Mouse (Mus musculus): Measurements from ENCODE around the gene Htra3. TPM values are rescaled to one million over a fixed set of nuclear protein-coding genes. Genes with fewer than 3 reads are reported as not detected.

Htra3 gene
- total RNA-seq, 2 experiments from 2014 or later = 28.4 to 34.8 TPM

DNA sequence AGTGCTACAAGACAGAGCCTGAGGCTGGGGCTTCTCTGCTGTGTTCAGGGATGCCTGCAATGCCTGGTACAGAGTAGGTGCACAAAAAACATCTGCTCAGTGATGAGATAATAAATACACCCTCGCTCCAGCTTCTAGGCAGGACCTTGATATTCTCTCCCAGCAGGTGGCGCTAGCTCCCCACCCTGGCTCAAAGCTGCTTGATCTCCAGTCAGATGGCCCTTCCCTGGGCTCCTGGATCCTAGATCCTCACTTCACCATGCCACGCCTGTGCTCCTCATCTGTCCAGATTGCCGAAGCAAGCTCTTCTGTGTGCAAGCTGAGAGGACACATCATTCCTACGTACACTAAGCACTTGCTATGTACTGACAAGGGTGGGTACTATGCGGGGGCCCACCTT is 21.5 kb upstream of the Htra3 start:
- DNase-seq (ENCODE audit: low spot score) = peak; percentile 82

DNA sequence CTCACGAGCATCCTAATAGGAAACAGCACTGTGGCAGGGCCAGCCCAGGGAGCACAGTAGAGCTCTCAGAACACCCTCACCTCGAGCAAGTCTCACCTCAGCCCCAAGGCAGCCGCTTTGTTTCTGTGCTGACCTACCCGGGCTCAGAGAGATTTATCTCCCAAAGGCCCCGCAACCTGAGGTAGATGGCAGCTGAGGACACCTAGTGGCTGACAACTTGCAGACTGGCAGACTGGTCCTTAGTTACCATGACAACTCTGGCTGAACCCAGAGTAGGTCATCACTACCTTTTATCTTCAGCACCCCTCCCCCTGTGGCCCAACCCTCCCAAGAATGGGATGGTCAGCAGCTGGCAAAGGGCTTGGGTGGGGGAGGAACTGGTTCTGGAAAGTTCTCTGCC is 16.2 kb upstream of the Htra3 start:
- no peak for DNase-seq (ENCODE audit: low spot score)

DNA sequence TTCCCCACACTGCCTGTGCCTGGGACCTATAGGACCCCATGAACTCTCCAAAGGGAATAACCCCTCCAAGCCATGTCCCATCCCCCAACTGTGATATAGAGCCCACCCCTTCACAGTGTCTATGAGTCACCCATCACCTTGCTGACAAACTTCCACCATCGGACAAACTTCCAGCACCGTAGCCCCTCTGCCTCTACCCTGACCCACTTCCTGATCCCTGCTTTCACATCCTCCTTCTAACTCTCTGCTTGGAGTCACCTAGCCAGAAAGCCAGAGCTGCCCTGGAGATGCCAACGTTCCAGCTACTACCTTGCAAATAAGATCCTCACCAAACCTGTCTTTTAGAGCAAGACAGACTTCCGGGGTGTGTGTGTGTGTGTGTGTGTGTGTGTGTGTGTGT is 14.1 kb upstream of the Htra3 start:
- DNase-seq (ENCODE audit: low spot score) = no peak

- DNase-seq (ENCODE audit: low spot score) = peak; percentile 41
Observed at GRCm38 (mm10) chr5:35691246-35691645, 11.7 kb upstream of the Htra3 start.

GRCm38 (mm10) chr5:35690485-35691165 is 11.0 kb upstream of the Htra3 start:
- peak; percentile 67 for DNase-seq (ENCODE audit: low spot score)

DNA sequence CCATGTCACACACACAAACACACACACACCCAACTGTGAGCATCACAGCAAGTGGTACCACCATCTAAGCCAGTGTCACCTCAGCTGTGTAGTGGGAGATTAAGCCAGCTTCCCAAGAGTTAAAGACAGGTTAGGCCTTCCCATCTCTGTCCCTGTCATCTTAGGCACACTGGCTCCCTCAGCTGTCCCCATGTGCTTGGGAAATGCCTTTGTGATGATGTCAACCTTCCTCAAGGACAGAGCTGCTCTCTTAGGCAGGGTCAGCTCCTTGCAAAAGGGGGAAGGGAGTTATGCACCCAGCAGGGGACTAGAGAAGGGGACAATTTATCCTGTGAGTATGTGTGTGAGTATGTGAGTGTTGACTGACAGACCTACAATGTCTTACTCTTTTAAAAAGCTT is 9.8 kb upstream of the Htra3 start:
- DNase-seq (ENCODE audit: low spot score) = no peak

- DNase-seq (ENCODE audit: low spot score) = no peak
Observed at GRCm38 (mm10) chr5:35688851-35689250, 9.3 kb upstream of the Htra3 start.

GRCm38 (mm10) chr5:35687098-35687497 is 7.5 kb upstream of the Htra3 start:
- no peak for DNase-seq (ENCODE audit: low spot score)

DNA sequence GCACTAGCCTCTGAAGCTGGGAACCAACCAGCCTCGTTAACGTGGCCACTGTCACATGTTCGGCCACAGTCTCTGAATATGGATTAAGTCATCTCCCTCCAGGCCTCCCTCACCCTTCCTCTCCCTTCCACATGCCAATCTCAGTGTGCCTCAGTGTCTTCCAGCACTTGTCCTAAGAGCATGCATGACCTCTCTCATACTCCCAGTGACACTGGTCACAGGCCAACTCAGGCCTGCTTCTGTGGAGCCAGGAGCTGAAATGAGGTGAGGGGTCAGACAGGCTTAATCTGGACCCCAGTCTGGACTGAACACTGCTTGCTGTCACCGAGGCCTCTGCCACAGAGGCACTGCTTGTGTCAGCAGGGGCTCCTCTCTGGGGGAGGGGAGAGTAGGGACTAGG is 6.8 kb upstream of the Htra3 start:
- DNase-seq (ENCODE audit: low spot score) = no peak

DNA sequence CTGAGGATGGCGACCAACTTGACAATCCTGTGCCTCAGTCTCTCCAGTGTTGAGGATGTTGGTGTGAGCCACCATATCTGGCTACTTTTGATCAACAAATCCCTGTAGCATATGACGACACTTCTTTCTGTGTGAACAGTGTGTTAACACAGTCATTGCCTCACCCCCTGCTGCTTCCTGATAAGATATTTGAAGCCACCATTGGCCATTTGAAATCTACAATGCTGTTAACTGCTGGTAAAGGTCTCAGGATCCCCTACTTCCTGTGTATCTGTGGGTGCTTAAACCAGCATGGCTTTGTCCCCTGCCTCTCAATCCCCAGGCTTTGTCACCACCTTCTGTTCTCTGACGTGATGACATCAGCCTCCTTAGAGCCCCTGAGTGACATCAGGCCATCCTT is 5.5 kb upstream of the Htra3 start:
- no peak for DNase-seq (ENCODE audit: low spot score)

DNA sequence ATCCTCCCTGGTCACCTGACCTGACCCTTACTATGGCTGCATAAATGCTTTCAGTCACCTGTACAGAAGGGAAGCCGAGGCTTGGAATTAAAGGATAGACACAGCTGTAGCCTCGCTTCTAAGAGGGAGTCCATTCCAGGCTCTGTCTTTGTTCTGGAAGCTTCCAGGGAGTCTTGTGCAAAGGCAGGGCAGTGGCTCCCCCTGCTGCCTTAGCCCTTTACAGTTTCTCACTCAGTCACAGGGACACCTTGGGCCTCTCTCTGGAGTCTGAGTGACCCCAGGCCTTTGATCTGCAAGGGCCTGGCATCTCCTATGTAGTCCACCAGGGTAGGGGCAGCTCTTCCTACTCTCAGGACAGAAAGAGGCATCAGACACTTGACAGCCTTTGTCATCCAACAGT is 1.4 kb upstream of the Htra3 start:
- DNase-seq (ENCODE audit: low spot score) = peak; percentile 62

GRCm38 (mm10) chr5:35676964-35677363 is 2.6 kb downstream of the Htra3 start:
- DNase-seq (ENCODE audit: low spot score) = no peak

- DNase-seq (ENCODE audit: low spot score) = peak; percentile 87
Observed at GRCm38 (mm10) chr5:35674081-35674555, 5.5 kb downstream of the Htra3 start.

- peak; percentile 84 for DNase-seq (ENCODE audit: low spot score)
Observed at GRCm38 (mm10) chr5:35673086-35673485, 6.5 kb downstream of the Htra3 start.

DNA sequence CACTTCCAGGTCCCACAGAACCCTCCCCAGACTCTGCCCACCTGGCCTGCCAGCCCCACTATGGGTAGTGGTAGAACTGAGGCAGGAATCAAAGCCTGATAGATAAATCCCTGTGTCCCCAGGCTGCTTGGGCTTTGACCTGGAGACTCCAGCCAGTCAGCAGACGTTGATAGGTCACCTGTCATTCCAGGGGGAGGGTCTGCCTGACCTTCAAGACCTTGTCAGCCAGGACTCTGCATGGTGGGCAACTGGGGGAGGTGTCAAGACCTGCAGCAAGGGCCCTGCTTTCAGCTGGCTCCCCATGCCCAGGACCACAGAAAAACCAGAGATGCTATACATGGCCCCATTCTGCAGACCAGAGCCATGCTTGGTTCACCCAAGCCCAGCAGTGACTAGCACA is 7.0 kb downstream of the Htra3 start:
- DNase-seq (ENCODE audit: low spot score) = no peak

GRCm38 (mm10) chr5:35671474-35671891 is 8.1 kb downstream of the Htra3 start:
- peak; percentile 86 for DNase-seq (ENCODE audit: low spot score)

DNA sequence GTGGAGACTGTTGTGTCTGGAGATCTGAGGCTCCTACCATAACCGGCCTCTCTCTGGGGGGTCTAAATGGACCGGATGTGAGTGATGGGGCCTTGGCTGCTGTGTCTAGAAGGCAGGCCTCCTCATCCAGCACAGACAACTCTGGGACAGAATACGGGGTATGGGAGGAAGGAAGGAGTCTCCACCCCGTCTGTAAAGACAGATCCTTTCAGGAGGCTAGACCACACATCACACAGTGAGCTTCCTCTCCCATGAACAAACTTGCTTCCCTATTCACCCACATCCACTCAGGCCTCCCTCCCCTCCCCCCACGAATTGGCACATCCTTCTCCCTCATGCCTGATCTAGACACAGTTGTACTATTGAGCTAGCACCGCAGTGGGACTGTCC is 9.2 kb downstream of the Htra3 start:
- DNase-seq (ENCODE audit: low spot score) = no peak

DNA sequence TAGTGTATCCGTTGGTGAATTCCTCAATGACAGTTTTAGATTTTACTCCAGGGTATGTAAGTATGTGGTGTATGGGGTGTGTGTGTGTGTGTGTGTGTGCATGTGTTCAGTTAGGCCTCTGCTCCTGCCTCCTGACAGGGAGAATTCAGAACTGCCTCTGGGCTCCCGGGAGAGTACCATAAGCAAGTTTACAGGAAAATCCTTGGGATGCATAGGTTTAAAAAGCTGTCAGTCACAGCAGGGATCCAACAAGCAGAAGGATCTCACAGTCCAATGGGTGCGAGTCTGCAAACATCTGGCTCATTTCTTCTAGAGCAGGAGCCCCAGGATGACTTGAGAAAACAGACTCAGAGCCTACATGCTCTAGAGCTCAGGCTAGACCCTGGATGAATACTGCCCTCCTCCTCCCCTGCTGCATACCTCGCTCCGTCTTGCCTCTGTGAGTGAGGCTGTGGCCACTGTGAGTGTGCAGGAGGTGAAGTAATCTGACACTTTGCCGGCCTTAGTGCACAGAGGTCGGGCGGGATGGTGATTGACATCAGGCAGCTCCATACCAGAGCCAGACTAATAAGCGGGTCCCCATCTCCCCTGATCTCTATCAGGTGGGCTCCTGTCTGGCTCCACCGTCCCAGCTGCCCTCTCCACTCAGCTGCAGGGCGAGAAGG is 9.7 kb downstream of the Htra3 start:
- DNase-seq (ENCODE audit: low spot score) = no peak

DNA sequence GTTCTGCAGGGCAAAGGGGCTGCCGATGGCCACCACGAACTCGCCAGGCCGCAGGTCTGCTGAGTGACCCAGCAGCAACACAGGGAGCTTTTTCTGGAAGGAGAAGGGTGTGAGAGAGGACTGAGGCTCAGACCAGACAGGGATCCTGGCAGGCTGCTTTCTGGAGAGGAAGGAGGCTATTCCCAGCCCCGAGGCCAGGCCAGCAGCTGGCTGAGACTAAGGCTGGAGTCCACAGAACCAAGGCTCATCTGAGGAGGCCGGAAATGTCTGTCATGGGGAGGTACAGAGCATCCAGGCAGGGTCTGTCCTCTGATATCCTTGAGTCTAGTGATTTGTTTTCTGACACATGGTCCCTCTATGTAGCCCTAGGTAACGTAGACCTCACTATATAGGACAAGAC is 13.4 kb downstream of the Htra3 start:
- no peak for DNase-seq (ENCODE audit: low spot score)

DNA sequence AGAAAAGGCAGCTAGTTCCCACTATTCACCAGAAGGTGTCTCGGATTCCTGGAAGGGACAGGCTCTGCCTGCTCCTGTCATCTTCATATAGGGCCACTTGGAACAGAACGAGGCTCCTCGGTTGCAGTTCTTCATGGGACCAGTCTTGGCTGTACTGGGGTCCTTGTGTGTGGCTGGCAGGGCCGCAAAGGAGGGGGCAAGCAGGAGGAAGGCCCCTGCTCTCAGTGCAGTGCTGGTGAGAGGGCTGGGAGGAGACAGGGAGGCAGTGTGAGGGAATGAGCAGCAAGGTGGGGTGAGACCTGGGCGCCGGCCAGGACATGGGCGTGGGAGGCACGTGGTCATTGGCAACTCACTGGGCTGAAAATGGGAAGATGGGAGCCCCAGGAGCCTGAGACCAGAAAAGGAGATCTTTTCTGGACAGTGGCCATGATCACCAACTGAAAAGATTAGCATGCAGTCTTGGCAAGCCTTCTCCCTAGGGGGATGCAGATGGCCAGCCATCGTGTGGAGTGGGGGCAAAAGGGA is 17.5 kb downstream of the Htra3 start:
- DNase-seq (ENCODE audit: low spot score) = peak; percentile 32

GRCm38 (mm10) chr5:35661210-35661609 is 18.4 kb downstream of the Htra3 start:
- no peak for DNase-seq (ENCODE audit: low spot score)

DNA sequence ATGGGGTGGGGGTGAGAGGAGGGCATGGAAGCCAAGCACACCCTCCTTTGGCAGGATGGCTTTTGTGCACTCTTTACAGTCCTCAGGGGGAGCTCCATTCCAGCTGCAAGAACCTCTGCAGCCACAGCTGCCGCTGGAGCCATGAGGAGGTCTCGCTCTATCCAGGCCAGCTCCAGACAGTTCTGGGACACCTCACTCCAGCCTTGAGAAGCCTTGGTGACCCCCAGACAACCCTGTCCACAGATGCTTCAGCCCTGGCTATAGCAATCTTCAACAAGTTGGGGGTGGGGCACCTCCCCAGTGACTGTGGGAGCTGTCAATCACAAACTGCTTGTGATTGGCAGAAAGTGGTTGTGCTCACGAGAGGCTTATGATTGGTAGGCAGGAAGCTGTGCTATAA is 20.1 kb downstream of the Htra3 start:
- no peak for DNase-seq (ENCODE audit: low spot score)

All from gastrocnemius, adult 18-20 months (tissue).